Mouse (Mus musculus) liver, adult 2 months (tissue): ENCODE data around the gene Tdrd9. TPM values are rescaled to one million over a fixed set of nuclear protein-coding genes. Genes with fewer than 3 reads are reported as not detected.

ENCODE experiments used
- DNase-seq: peaks from one replicate; pipeline ENCODE4 v3.0.0-alpha.2; 2011; ENCODE audit warnings: low read depth, low spot score; ENCODE audit errors: extremely low read depth
- H3K27ac ChIP-seq: fragments of 200-500 bp; replicated peaks from 2 replicates; pipeline ENCODE4 v1.5.1; 2012; ENCODE audit warnings: low read depth, mild to moderate bottlenecking, control low read depth, inconsistent platforms, low read length; ENCODE audit not compliant: insufficient read depth
- H3K27me3 ChIP-seq: fragments of 200-500 bp; 2 replicates; pipeline ENCODE4 v1.6.1; 2012; ENCODE audit warnings: mild to moderate bottlenecking, moderate library complexity, low read length, inconsistent platforms; ENCODE audit not compliant: control insufficient read depth, insufficient read depth
- H3K36me3 ChIP-seq: fragments of 200-500 bp; 2 replicates; pipeline ENCODE4 v1.6.1; 2012; ENCODE audit warnings: low read length, inconsistent platforms; ENCODE audit not compliant: control insufficient read depth, insufficient read depth
- H3K4me1 ChIP-seq: fragments of 200-500 bp; 2 replicates; pipeline ENCODE4 v1.6.1; 2011; ENCODE audit warnings: low read length; ENCODE audit not compliant: control insufficient read depth, insufficient read depth
- H3K4me3 ChIP-seq: fragments of 200-500 bp; 2 replicates; pipeline ENCODE4 v1.5.1; 2011; ENCODE audit warnings: low read depth, mild to moderate bottlenecking, control low read depth, low read length, moderate library complexity; ENCODE audit not compliant: insufficient read depth
- H3K79me2 ChIP-seq: fragments of 200-500 bp; 2 replicates; pipeline ENCODE4 v1.6.1; 2012; ENCODE audit warnings: inconsistent platforms, mild to moderate bottlenecking, low read length, moderate library complexity; ENCODE audit not compliant: control insufficient read depth, insufficient read depth
- H3K9ac ChIP-seq: fragments of 200-500 bp; 2 replicates; pipeline ENCODE4 v1.6.1; 2012; ENCODE audit warnings: low read depth, mild to moderate bottlenecking, control low read depth, inconsistent platforms, low read length
- CTCF ChIP-seq: fragments of 200-500 bp; IDR thresholded peaks from 2 replicates; pipeline ENCODE4 v1.5.1; 2011; ENCODE audit warnings: low read depth, low read length, control low read depth
- POLR2A ChIP-seq: fragments of 200-500 bp; IDR thresholded peaks from 2 replicates; pipeline ENCODE4 v1.6.1; 2011; ENCODE audit warnings: low read length, control low read depth; ENCODE audit not compliant: insufficient read depth; ENCODE audit errors: extremely low read depth
- WGBS: fragments of 180-500 bp; shearing (Covaris S2); methylation state at CpG from one replicate; pipeline ENCODE4 v1.1.7; 2018; 5-methylcytosine and 5-hydroxymethylcytosine counted together
- polyA plus RNA-seq: library from polyadenylated mRNA; depleted of rRNA; stranded (reverse); fragments of >200 nt; gene quantifications from 2 replicates; pipeline ENCODE4 v1.2.3, GENCODE M21; 2012
- total RNA-seq: library from RNA; depleted of rRNA; stranded (reverse); fragments of >200 nt; gene quantifications from 2 replicates; pipeline ENCODE4 v1.2.3, GENCODE M21; 2014

The Tdrd9 gene
- total and polyA plus RNA-seq, 2 experiments = not detected

DNA sequence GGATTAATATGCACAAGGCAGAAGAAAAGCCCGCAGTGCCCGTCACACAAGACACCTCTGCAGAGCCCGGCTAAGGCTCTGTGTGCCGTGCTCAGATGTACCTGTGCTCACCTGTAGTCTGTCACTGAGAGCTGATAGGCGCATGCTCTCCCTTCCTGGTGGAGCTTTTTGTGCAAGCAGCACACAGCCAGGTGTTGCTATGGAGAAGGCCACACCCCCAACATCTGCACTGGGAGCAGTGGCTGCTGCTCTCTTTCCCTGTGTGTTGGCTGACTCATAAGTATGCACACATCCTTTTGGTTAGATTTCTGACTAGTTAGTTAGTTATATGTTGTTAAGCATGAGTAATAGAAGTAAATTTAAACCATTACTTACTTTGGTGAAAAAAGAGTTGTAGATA, 21.3 kb downstream of the Tdrd9 start:
- no peaks in the 10 kb centered on the region for H3K4me1 ChIP-seq
- TF ChIP-seq POLR2A (no peak), CTCF (no peak)
- H3K27me3 ChIP-seq = no peaks in the 10 kb centered on the region
- H3K4me3 ChIP-seq = no peak overlapping the region
- 94% methylated on average over 5 of the region's 5 CpGs for WGBS
- H3K79me2 ChIP-seq = no peaks in the 10 kb centered on the region
- DNase-seq = no peak
- no peak overlapping the region for H3K9ac ChIP-seq
- no peaks in the 10 kb centered on the region for H3K36me3 ChIP-seq
- H3K27ac ChIP-seq = no peak overlapping the region

DNA sequence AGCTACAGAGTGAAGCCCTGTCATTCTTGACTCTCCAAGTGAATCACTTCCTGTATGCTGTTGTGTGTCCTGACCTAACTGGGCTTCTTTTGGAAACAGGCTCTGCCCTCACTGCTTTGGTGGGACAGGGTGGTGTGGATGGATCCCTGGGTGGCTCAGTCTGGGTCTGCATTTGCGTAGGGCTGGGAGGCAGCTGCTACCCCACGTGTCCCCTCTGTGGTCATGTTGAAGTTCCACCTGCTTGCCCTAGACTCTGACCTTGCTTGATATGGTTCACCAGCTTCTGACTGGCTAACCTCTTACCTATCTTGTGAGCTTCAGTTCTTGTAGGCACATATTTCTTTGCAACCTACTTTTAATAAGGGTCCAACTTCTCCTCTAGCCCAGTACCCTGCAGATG, 23.8 kb downstream of the Tdrd9 start:
- no peaks in the 10 kb centered on the region for H3K36me3 ChIP-seq
- DNase-seq = no peak
- H3K27ac ChIP-seq = no peak overlapping the region
- H3K27me3 ChIP-seq = no peaks in the 10 kb centered on the region
- H3K79me2 ChIP-seq = no peaks in the 10 kb centered on the region
- H3K4me1 ChIP-seq = no peaks in the 10 kb centered on the region
- WGBS = 90% methylated on average over 2 of the region's 2 CpGs
- H3K9ac ChIP-seq = no peak overlapping the region
- TF ChIP-seq POLR2A (no peak), CTCF (no peak)
- no peak overlapping the region for H3K4me3 ChIP-seq

- no peak for DNase-seq
- H3K27ac ChIP-seq = no peak overlapping the region
- no peaks in the 10 kb centered on the region for H3K27me3 ChIP-seq
- TF ChIP-seq CTCF = no peak
- no peak for TF ChIP-seq POLR2A
- no peak overlapping the region for H3K4me3 ChIP-seq
- no peaks in the 10 kb centered on the region for H3K36me3 ChIP-seq
- no peaks in the 10 kb centered on the region for H3K79me2 ChIP-seq
- WGBS = 93% methylated on average over 7 of the region's 7 CpGs
- no peak overlapping the region for H3K9ac ChIP-seq
- no peaks in the 10 kb centered on the region for H3K4me1 ChIP-seq
Observed at GRCm38 (mm10) chr12:111999735-112000134, 28.4 kb downstream of the Tdrd9 start.

GRCm38 (mm10) chr12:112001223-112001622, 29.9 kb downstream of the Tdrd9 start:
- Histone ChIP-seq H3K79me2 (no peaks in the 10 kb centered on the region), H3K4me1 (no peaks in the 10 kb centered on the region), H3K27me3 (no peaks in the 10 kb centered on the region), H3K36me3 (no peaks in the 10 kb centered on the region), H3K27ac (no peak overlapping the region), H3K4me3 (no peak overlapping the region), H3K9ac (no peak overlapping the region)
- 19% methylated on average over 8 of the region's 8 CpGs for WGBS
- peak; percentile 50 for DNase-seq
- peak; percentile 57 for TF ChIP-seq CTCF
- no peak for TF ChIP-seq POLR2A

GRCm38 (mm10) chr12:112012511-112013270, 41.3 kb downstream of the Tdrd9 start:
- TF ChIP-seq CTCF (no peak), POLR2A (no peak)
- no peaks in the 10 kb centered on the region for H3K27me3 ChIP-seq
- no peak overlapping the region for H3K4me3 ChIP-seq
- no peak overlapping the region for H3K9ac ChIP-seq
- DNase-seq = no peak
- no peaks in the 10 kb centered on the region for H3K36me3 ChIP-seq
- H3K27ac ChIP-seq = no peak overlapping the region
- H3K4me1 ChIP-seq = no peaks in the 10 kb centered on the region
- H3K79me2 ChIP-seq = no peaks in the 10 kb centered on the region
- 56% methylated on average over 12 of the region's 12 CpGs for WGBS

- 63% methylated on average over 14 of the region's 14 CpGs for WGBS
- Histone ChIP-seq H3K9ac (no peak overlapping the region), H3K27me3 (no peaks in the 10 kb centered on the region), H3K27ac (no peak overlapping the region), H3K4me1 (no peaks in the 10 kb centered on the region), H3K36me3 (no peaks in the 10 kb centered on the region), H3K79me2 (no peaks in the 10 kb centered on the region), H3K4me3 (no peak overlapping the region)
- DNase-seq = no peak
- TF ChIP-seq CTCF = no peak
- no peak for TF ChIP-seq POLR2A
Observed at GRCm38 (mm10) chr12:112013271-112013801, 42.0 kb downstream of the Tdrd9 start.
